Mouse (Mus musculus): ENCODE data around the gene Cdyl2.

DNA sequence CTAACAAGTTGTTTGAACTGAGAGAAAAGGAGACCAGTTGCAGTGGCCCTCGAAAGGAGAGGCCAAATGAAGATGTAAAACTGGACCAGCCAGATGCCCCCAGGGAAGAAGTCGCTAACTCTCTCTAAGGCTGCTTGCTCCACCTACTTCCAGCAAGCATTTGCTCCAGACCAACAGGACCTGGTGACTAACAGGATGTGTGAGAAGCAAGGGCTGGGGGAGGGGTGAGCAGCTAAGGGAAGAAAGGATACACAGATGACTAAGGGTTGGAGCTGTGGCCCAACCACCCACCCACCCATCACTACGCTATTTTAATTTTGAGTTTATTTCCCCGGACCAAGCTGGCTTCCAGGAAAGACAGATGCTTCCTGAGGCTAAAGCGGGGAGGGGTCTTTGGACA, 2.5 kb upstream of the Cdyl2 start:
- TF ChIP-seq CTCF (IDR thresholded peaks at IDR 0.05; ENCODE audit: low read depth) (no peak), EP300 (optimal IDR thresholded peaks at IDR 0.05) (no peak)

All from stomach, postnatal 0 days (tissue).